Mouse (Mus musculus) midbrain, postnatal 0 days (tissue): Measurements from ENCODE around the gene Gtf2h3. TPM values are rescaled to one million over a fixed set of nuclear protein-coding genes. Genes with fewer than 3 reads are reported as not detected.

Experiments used
- ATAC-seq: fragments of 200-750 bp; cut with Nextera tagmentation; 2 replicates; pipeline ENCODE4 v1.8.0; 2017; ENCODE audit warnings: moderate number of reproducible peaks, mild to moderate bottlenecking, moderate TSS enrichment, moderate library complexity; ENCODE audit not compliant: low FRiP score
- DNase-seq: peaks from one replicate; pipeline ENCODE4 v3.0.0-alpha.2; 2015; ENCODE audit warnings: low spot score
- H3K27ac ChIP-seq: fragments of 300-500 bp; sonication (generic); 2 replicates; pipeline ENCODE4 v1.5.1; 2014; ENCODE audit warnings: low read depth, mild to moderate bottlenecking, low read length, mixed read lengths
- H3K27me3 ChIP-seq: fragments of 300-500 bp; sonication (generic); 2 replicates; pipeline ENCODE4 v1.6.1; 2014; ENCODE audit warnings: low read length, control low read depth, mixed read lengths; ENCODE audit not compliant: insufficient read depth
- H3K36me3 ChIP-seq: fragments of 300-500 bp; sonication (generic); 2 replicates; pipeline ENCODE4 v1.6.1; 2014; ENCODE audit warnings: low read length, control low read depth, mixed read lengths; ENCODE audit not compliant: insufficient read depth
- H3K4me1 ChIP-seq: fragments of 300-500 bp; sonication (generic); 2 replicates; pipeline ENCODE4 v1.6.1; 2014; ENCODE audit warnings: mild to moderate bottlenecking, control low read depth, antibody characterized with exemption, low read length, mixed read lengths; ENCODE audit not compliant: insufficient read depth
- H3K4me2 ChIP-seq: fragments of 300-500 bp; sonication (generic); 2 replicates; pipeline ENCODE4 v1.6.1; 2014; ENCODE audit warnings: low read depth, mild to moderate bottlenecking, low read length, mixed read lengths; ENCODE audit not compliant: poor library complexity, severe bottlenecking
- H3K4me3 ChIP-seq: fragments of 300-500 bp; sonication (generic); 2 replicates; pipeline ENCODE4 v1.5.1; 2014; ENCODE audit warnings: low read depth, mild to moderate bottlenecking, low read length, moderate library complexity
- H3K9ac ChIP-seq: fragments of 300-500 bp; sonication (generic); replicated peaks from 2 replicates; pipeline ENCODE4 v1.6.1; 2014; ENCODE audit warnings: mild to moderate bottlenecking, low read length, moderate library complexity, mixed read lengths; ENCODE audit not compliant: poor library complexity, severe bottlenecking
- H3K9me3 ChIP-seq: fragments of 300-500 bp; sonication (generic); 2 replicates; pipeline ENCODE4 v1.6.1; 2016; ENCODE audit warnings: low read length, control low read depth
- CTCF ChIP-seq: IDR thresholded peaks from 2 replicates; pipeline ENCODE4 v1.5.1; 2016; ENCODE audit warnings: antibody characterized with exemption, mild to moderate bottlenecking
- WGBS: fragments of 180-500 bp; shearing (Covaris S2); extraction: QIAGEN DNeasy Blood & Tissue Kit; methylation state at CpG from one replicate; pipeline ENCODE4 v1.1.7; 2014; 5-methylcytosine and 5-hydroxymethylcytosine counted together
- polyA plus RNA-seq: library from polyadenylated mRNA; unstranded; fragments of >200 nt; fragmentation: Nextera tagmentation; extraction: Ambion mirVana; gene quantifications from 2 replicates; pipeline ENCODE4 v1.2.1, GENCODE M21; 2015
- total RNA-seq: library from RNA; depleted of rRNA; stranded (reverse); fragments of >200 nt; gene quantifications from 2 replicates; pipeline ENCODE4 v1.2.3, GENCODE M21; 2014

Gene Gtf2h3
- total and polyA plus RNA-seq, 2 experiments from 2014 or later: 26.9 to 27.1 TPM

DNA sequence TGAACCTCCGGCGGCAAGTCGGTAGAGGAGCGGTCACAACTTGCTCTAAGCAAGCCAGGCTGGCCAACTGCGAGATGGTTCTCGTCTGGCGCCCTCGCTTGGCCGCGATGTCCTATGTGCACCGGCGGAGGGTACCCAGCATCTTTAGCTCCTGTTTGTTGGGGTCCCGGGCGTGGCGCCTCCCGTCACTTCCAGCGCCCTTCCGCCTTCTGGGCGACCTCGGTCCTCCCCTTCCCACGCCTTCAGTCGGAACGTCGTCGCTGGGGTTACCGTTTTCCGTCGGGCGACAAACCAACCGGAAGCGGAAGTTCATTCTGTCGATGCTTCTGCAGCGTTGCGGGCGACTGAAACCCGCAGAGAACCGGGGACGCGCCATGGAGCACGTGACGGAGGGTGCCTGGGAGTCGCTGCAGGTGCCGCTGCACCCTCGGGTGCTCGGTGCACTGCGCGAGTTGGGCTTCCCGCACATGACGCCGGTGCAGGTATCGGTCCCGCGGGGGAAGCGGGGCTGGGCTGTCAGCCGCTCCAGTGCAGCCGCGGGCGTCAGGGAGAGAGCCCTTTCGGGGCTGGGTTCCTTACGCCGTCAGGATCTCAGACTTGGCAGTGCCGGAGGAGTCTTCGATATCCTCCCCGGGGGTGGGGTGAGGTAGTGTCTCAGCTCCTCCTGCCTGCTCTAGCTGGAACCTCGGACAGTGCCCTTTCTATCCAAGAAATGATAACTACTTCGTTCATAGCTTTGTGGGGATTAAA is 26.2 kb upstream of the Gtf2h3 start, which contains the start of gene Ddx55:
Gene Ddx55 (plus strand): TSS at position 307 of the 750 bp plus-strand sequence.
- WGBS: under 1% methylated on average over 66 of the region's 66 CpGs
- H3K36me3 ChIP-seq: peaks cover 30% of the 10 kb centered on the region
- H3K4me2 ChIP-seq: peak within 1 kb of the TSS; percentile 73
- H3K9me3 ChIP-seq: no peaks in the 10 kb centered on the region
- peak; percentile 53 for TF ChIP-seq CTCF
- ATAC-seq (peak; percentile 82), DNase-seq (peak; percentile 94)
- peak within 1 kb of the TSS; percentile 93 for H3K4me3 ChIP-seq
- H3K27me3 ChIP-seq: no peaks in the 10 kb centered on the region
- peak within 1 kb of the TSS; percentile 86 for H3K9ac ChIP-seq
- H3K27ac ChIP-seq: peak within 1 kb of the TSS; percentile 89
- peaks cover 4% of the 10 kb centered on the region; the same call in 1 of the 2 replicates for H3K4me1 ChIP-seq

DNA sequence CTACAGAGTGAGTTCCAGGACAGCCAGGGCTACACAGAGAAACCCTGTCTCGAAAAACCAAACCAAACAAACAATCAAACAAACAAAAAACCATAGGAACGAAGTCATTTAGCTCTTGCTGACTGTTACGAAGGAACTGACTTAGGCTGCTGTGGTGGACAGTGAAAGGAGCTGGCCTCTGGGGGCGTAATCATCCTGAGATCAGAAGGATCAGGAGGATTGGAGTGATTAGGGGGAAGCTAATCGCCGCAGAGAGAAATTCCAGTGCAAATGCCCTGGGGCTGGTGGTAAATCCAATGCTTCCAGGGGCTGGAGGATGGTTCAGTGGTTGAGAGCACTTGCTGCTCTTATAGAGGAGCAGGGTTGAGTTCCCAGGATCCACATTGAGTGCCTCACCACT is 25.3 kb upstream of the Gtf2h3 start:
- Histone ChIP-seq H3K27ac (no peak overlapping the region), H3K4me3 (peak overlapping the region; percentile 93; the same call in 1 of the 2 replicates), H3K36me3 (peaks cover 24% of the 10 kb centered on the region), H3K27me3 (no peaks in the 10 kb centered on the region), H3K9ac (no peak overlapping the region), H3K4me1 (peaks cover 4% of the 10 kb centered on the region; the same call in 1 of the 2 replicates), H3K9me3 (no peaks in the 10 kb centered on the region), H3K4me2 (peak overlapping the region; percentile 73)
- 55% methylated on average over 6 of the region's 6 CpGs for WGBS
- no peak for TF ChIP-seq CTCF
- ATAC-seq: no peak
- no peak for DNase-seq

DNA sequence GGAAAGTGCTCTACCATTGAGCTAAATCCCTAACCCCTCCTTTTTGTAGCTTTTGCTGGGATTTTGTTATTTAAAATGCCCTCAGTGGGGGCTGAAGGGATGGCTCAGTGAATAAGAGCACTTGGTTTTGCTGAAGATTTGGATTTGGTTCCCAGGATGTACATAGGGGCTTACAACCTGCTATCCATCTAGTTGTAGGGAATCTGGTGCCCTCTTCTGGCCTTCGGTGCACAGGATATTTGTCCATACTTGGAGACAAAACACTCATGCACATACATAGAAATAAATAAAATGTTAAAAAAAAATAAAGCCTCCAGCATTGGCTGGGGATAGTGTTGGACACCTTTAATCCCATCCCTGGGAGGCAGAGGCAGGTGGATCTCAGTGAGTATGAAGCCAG is 23.8 kb upstream of the Gtf2h3 start:
- ATAC-seq (no peak), DNase-seq (peak; percentile 19)
- H3K4me3 ChIP-seq: no peak overlapping the region
- H3K27me3 ChIP-seq: no peaks in the 10 kb centered on the region
- no peak overlapping the region for H3K9ac ChIP-seq
- peak; percentile 66 for TF ChIP-seq CTCF
- H3K4me2 ChIP-seq: no peak overlapping the region
- no peak overlapping the region for H3K27ac ChIP-seq
- H3K36me3 ChIP-seq: peaks cover 34% of the 10 kb centered on the region
- 81% methylated on average over 1 of the region's 1 CpGs for WGBS
- H3K9me3 ChIP-seq: no peaks in the 10 kb centered on the region
- peaks cover 4% of the 10 kb centered on the region; the same call in 1 of the 2 replicates for H3K4me1 ChIP-seq

DNA sequence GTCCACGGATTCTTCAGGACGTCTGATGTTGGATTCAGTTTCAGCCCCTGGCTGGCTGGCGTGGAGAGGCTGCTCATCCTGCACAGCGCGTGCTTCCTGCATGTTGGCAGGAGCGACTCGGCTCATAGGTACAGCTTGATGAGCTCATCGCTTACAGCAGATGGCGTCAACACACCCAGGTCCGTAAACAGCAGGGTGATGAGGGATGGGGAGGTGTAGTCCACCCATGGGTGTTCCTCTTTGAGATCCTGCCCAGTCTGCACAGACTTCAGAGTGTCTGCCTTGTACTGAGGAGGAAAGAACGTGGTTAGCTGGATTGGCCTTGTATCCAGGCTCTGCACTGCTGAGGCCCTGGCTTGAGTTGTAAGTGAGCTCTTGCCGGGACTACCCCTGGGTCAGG is 7.9 kb upstream of the Gtf2h3 start:
- Histone ChIP-seq H3K4me3 (no peak overlapping the region), H3K27me3 (no peaks in the 10 kb centered on the region), H3K4me1 (no peaks in the 10 kb centered on the region), H3K27ac (no peak overlapping the region), H3K9ac (no peak overlapping the region), H3K9me3 (no peaks in the 10 kb centered on the region), H3K36me3 (peaks cover 85% of the 10 kb centered on the region), H3K4me2 (no peak overlapping the region)
- DNase-seq: no peak
- no peak for ATAC-seq
- 92% methylated on average over 12 of the region's 12 CpGs for WGBS
- no peak for TF ChIP-seq CTCF

DNA sequence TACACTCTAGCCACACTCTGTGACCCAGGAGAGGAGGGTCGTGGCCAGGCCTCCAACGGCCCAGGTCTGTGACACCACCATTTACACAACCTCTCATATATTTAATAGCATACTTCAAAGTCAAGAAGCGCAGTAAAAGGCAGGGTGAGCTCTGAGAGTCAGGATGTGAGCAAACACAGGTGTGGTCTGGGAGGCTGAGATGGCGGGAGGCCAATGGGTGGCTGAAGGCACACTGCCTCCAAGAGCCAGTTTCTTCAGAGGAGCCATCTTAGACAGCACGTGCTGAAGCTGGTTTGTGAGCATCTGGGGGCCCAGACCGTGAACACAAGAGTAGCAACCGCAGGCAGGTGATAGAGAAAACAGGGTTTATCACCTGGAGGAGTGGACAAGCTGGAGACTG is 3.5 kb upstream of the Gtf2h3 start:
- DNase-seq (no peak), ATAC-seq (no peak)
- Histone ChIP-seq H3K36me3 (peaks cover 60% of the 10 kb centered on the region), H3K27ac (no peak overlapping the region), H3K4me1 (peaks cover 11% of the 10 kb centered on the region), H3K4me2 (no peak overlapping the region), H3K9ac (no peak overlapping the region), H3K9me3 (no peaks in the 10 kb centered on the region), H3K4me3 (no peak overlapping the region), H3K27me3 (no peaks in the 10 kb centered on the region)
- no peak for TF ChIP-seq CTCF
- 96% methylated on average over 7 of the region's 7 CpGs for WGBS

DNA sequence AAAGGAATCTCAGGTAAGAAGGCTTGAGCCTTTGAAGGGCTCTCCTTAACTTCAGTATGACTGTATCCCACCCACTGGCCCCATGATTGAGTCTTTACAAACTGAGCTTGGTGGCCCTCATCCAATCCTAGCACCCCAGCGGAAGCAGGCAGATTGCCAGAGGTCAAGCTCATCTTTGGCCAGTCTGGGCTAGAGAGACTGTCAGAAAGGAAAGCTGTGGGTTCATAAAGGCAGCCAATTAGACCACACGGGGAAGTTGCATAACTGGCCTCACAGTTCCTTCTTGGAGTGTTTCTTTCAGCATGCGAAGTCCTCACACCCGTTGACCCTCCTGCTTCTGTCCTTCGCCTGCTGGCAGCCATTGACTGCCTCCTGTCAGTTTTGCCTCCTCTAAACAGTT is 3.6 kb downstream of the Gtf2h3 start:
- no peaks in the 10 kb centered on the region for H3K9me3 ChIP-seq
- H3K36me3 ChIP-seq: peaks cover 20% of the 10 kb centered on the region
- no peak overlapping the region for H3K27ac ChIP-seq
- H3K27me3 ChIP-seq: no peaks in the 10 kb centered on the region
- H3K4me3 ChIP-seq: no peak overlapping the region
- H3K4me1 ChIP-seq: peaks cover 11% of the 10 kb centered on the region
- no peak overlapping the region for H3K4me2 ChIP-seq
- no peak for TF ChIP-seq CTCF
- no peak overlapping the region for H3K9ac ChIP-seq
- DNase-seq (no peak), ATAC-seq (no peak)
- 92% methylated on average over 5 of the region's 5 CpGs for WGBS
